Mouse (Mus musculus) embryonic facial prominence, embryonic 10.5 days (tissue): ENCODE measurements around the gene Gfm1. TPM values are rescaled to one million over a fixed set of nuclear protein-coding genes. Genes with fewer than 3 reads are reported as not detected.

Experiments used
- DNase-seq: peaks from one replicate; pipeline ENCODE4 v3.0.0-alpha.2; 2017; ENCODE audit warnings: low spot score
- H3K27ac ChIP-seq: fragments of 300-500 bp; sonication (generic); replicated peaks from 2 replicates; pipeline ENCODE4 v1.5.1; 2016; ENCODE audit warnings: mild to moderate bottlenecking
- H3K27me3 ChIP-seq: fragments of 300-500 bp; sonication (generic); replicated peaks from 2 replicates; pipeline ENCODE4 v1.6.1; 2016; ENCODE audit warnings: low read depth, mild to moderate bottlenecking; ENCODE audit not compliant: poor library complexity, severe bottlenecking
- H3K36me3 ChIP-seq: fragments of 300-500 bp; sonication (generic); replicated peaks from 2 replicates; pipeline ENCODE4 v1.6.1; 2016; ENCODE audit warnings: mild to moderate bottlenecking, moderate library complexity
- H3K4me1 ChIP-seq: fragments of 300-500 bp; sonication (generic); 2 replicates; pipeline ENCODE4 v1.6.1; 2016
- H3K4me3 ChIP-seq: fragments of 300-500 bp; sonication (generic); 2 replicates; pipeline ENCODE4 v1.5.1; 2016; ENCODE audit warnings: mild to moderate bottlenecking, moderate library complexity
- H3K9me3 ChIP-seq: fragments of 300-500 bp; sonication (generic); 2 replicates; pipeline ENCODE4 v1.6.1; 2016; ENCODE audit warnings: mild to moderate bottlenecking
- WGBS: fragments of 180-500 bp; shearing (Covaris S2); methylation state at CpG from one replicate; pipeline ENCODE4 v1.1.7; 2016; 5-methylcytosine and 5-hydroxymethylcytosine counted together
- polyA plus RNA-seq: library from polyadenylated mRNA; unstranded; fragments of >200 nt; fragmentation: Nextera tagmentation; extraction: Ambion mirVana; gene quantifications from 2 replicates; pipeline ENCODE4 v1.2.1, GENCODE M21; 2016

Gfm1 gene
- polyA plus RNA-seq, 1 experiment from 2014 or later, result 59.1 TPM

- Histone ChIP-seq H3K9me3 (0 out of 2 replicates have a peak, but pooled peaks cover 6% of the 10 kb centered on the region), H3K27me3 (no peaks in the 10 kb centered on the region), H3K4me1 (peaks cover 10% of the 10 kb centered on the region), H3K4me3 (no peak overlapping the region), H3K27ac (no peak overlapping the region), H3K36me3 (no peaks in the 10 kb centered on the region)
- WGBS, result 89% methylated on average over 4 of the region's 4 CpGs
- DNase-seq, result no peak
These were observed 69.5 kb downstream of the Gfm1 start for GRCm38 (mm10) chr3:67499406-67499791.

- DNase-seq, result peak; percentile 14
- H3K27me3 ChIP-seq, result no peaks in the 10 kb centered on the region
- WGBS, result 4% methylated on average over 3 of the region's 3 CpGs
- H3K4me3 ChIP-seq, result no peak overlapping the region
- H3K4me1 ChIP-seq, result peaks cover 10% of the 10 kb centered on the region
- 0 out of 2 replicates have a peak, but pooled peaks cover 3% of the 10 kb centered on the region for H3K9me3 ChIP-seq
- H3K36me3 ChIP-seq, result no peaks in the 10 kb centered on the region
- no peak overlapping the region for H3K27ac ChIP-seq
These were observed 74.0 kb downstream of the Gfm1 start for GRCm38 (mm10) chr3:67503878-67504277.

GRCm38 (mm10) chr3:67505286-67505685 lies 75.4 kb downstream of the Gfm1 start:
- 88% methylated on average over 2 of the region's 2 CpGs for WGBS
- Histone ChIP-seq H3K4me3 (no peak overlapping the region), H3K27me3 (no peaks in the 10 kb centered on the region), H3K9me3 (no peaks in the 10 kb centered on the region), H3K27ac (no peak overlapping the region), H3K4me1 (peaks cover 10% of the 10 kb centered on the region), H3K36me3 (no peaks in the 10 kb centered on the region)
- no peak for DNase-seq

DNA sequence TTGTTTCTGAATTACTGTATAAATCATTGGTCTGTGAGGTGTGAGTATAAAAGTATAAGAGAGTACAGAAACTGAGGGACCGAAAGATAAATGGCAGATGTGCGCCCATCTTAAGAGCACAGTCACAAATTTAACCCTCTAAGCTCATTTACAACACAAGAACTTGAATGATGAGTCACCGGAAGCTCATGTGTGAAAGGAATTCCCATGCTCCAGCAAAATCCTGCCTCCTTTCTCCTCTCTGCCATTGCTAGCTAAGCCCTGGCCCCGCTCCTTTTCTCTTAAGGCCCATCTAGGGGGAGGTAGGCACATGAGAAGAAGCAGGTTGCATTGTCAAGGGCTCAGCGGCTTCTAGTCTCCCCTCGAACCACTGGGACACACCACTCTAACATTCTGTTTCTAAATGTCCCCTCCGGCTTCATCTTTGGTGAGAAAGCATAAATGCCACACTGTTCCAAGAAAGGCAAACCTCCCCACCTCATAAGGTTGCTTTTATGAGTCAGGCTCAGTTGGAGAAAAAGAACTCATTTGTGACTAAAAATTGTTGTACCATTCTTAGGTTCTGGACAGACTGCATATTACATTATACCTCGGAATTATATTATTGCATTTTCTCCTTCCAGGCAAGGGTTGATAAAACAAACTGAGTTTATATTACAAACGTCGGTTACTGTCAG lies 78.5 kb downstream of the Gfm1 start:
- Histone ChIP-seq H3K9me3 (no peaks in the 10 kb centered on the region), H3K36me3 (no peaks in the 10 kb centered on the region), H3K27me3 (peaks cover 5% of the 10 kb centered on the region), H3K27ac (no peak overlapping the region), H3K4me1 (peaks cover 8% of the 10 kb centered on the region), H3K4me3 (no peak overlapping the region)
- DNase-seq, result no peak
- WGBS, result 86% methylated on average over 10 of the region's 10 CpGs

DNA sequence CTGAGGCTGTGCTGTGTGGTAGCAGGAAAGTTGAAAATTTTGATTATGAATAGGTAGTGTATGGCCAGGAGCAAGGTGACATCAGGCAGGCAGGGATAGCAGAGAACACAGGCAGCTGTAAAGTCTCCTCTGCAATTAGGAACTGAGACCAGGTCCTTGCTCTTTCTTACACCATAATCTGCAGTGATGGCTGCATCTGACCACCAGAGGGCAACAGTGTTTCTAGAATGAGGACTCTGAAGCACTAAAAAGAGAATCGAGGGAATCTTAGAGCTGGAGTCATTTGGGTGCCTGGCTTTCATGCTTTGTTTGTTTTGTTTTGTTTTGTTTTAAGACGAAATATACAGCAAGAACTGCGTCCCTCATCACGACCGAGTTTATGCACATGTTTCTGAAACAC lies 82.9 kb downstream of the Gfm1 start:
- H3K9me3 ChIP-seq, result no peaks in the 10 kb centered on the region
- peaks cover 43% of the 10 kb centered on the region for H3K27me3 ChIP-seq
- no peak overlapping the region for H3K4me3 ChIP-seq
- DNase-seq, result peak; percentile 74
- WGBS, result 4% methylated on average over 5 of the region's 5 CpGs
- H3K4me1 ChIP-seq, result peaks cover 11% of the 10 kb centered on the region
- H3K36me3 ChIP-seq, result no peaks in the 10 kb centered on the region
- no peak overlapping the region for H3K27ac ChIP-seq

GRCm38 (mm10) chr3:67514801-67515273 lies 84.9 kb downstream of the Gfm1 start:
- peak overlapping the region; percentile 72 for H3K4me3 ChIP-seq
- peaks cover 43% of the 10 kb centered on the region for H3K27me3 ChIP-seq
- H3K27ac ChIP-seq, result peak overlapping the region; percentile 57
- H3K9me3 ChIP-seq, result no peaks in the 10 kb centered on the region
- peaks cover 11% of the 10 kb centered on the region for H3K4me1 ChIP-seq
- no peak for DNase-seq
- 8% methylated on average over 40 of the region's 40 CpGs for WGBS
- no peaks in the 10 kb centered on the region for H3K36me3 ChIP-seq

DNA sequence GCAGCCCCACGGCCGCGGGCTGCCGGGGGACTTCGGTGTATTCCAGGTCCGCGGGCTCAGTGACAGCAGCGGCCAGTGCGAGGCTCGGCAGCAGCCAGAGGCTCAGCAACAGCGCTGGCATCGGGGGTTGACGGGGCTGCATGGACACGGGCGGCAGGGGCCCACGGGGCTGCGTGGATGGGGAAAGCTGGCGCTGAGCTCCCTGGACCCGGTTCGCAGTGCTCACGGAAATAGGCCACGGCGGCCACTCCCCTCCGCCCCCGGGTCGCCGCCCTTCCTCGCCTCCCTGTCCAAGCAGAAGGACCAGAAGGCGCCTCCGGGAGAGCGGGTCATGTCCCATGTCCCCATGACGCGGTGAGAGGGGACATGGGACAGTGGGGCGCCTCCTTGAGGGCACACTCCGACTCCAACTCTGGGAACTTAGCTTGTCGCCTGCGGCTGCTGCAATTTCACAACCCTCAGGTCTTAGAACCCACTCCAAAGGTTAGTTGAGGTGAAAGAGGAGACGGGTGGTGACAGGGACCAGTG lies 85.4 kb downstream of the Gfm1 start, which contains the start of gene Rarres1:
Rarres1 (minus strand) TSS at position 250 of the 528 bp plus-strand sequence.
- peak; percentile 51 for DNase-seq

GRCm38 (mm10) chr3:67520568-67521143 lies 90.8 kb downstream of the Gfm1 start:
- Histone ChIP-seq H3K27me3 (peaks cover 15% of the 10 kb centered on the region), H3K4me1 (peaks cover 1% of the 10 kb centered on the region), H3K9me3 (no peaks in the 10 kb centered on the region), H3K36me3 (no peaks in the 10 kb centered on the region), H3K27ac (no peak overlapping the region), H3K4me3 (no peak overlapping the region)
- DNase-seq, result no peak
- WGBS, result 89% methylated on average over 5 of the region's 5 CpGs

More for the DNA sequence above, 85.4 kb downstream of the Gfm1 start, which contains the start of gene Rarres1:
- Histone ChIP-seq H3K4me3 (peak within 1 kb of the TSS; percentile 72), H3K9me3 (no peaks in the 10 kb centered on the region), H3K27me3 (peaks cover 43% of the 10 kb centered on the region), H3K4me1 (peaks cover 11% of the 10 kb centered on the region), H3K36me3 (no peaks in the 10 kb centered on the region), H3K27ac (peak within 1 kb of the TSS; percentile 57)
- 2% methylated on average over 38 of the region's 38 CpGs for WGBS

- WGBS, result 90% methylated on average over 8 of the region's 8 CpGs
- no peak overlapping the region for H3K4me3 ChIP-seq
- H3K4me1 ChIP-seq, result no peaks in the 10 kb centered on the region
- H3K9me3 ChIP-seq, result no peaks in the 10 kb centered on the region
- DNase-seq, result no peak
- H3K36me3 ChIP-seq, result no peaks in the 10 kb centered on the region
- H3K27ac ChIP-seq, result no peak overlapping the region
- no peaks in the 10 kb centered on the region; the same call in 1 of the 2 replicates for H3K27me3 ChIP-seq
These were observed 92.8 kb downstream of the Gfm1 start for GRCm38 (mm10) chr3:67522709-67523108.

GRCm38 (mm10) chr3:67524768-67525167 lies 94.9 kb downstream of the Gfm1 start:
- whole genome bisulfite sequencing, result 80% methylated on average over 6 of the region's 6 CpGs
- Histone ChIP-seq H3K4me3 (no peak overlapping the region), H3K27ac (no peak overlapping the region), H3K4me1 (no peaks in the 10 kb centered on the region), H3K9me3 (no peaks in the 10 kb centered on the region), H3K36me3 (no peaks in the 10 kb centered on the region), H3K27me3 (no peaks in the 10 kb centered on the region)
- no peak for DNase-seq
